Mouse (Mus musculus): ENCODE data around the gene Olfr1371.

The Olfr1371 gene

DNA sequence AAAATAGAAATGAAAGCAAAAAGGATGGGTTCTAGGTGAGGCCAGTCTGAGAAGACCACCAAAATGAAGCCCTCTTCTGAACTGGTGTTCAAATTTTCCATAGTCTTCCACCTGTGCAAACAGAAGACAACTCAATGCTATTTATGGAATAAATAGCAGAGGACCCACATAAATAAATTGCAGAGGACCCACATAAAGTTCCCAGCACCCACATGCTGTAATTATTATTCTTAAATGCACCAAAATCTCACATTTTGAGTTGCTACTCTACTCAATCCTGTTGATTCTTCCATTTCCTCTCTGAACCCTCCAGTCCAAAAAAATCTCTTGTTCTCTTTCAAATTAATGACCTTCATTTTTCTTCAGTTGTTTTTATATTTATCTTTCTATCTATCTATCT, at the start of gene Olfr1371:
Gene Olfr1371 (minus strand): TSS at position 101 of the 400 bp plus-strand sequence.
- DNase-seq (ENCODE audit: low spot score in 2 of 2): no peak

DNA sequence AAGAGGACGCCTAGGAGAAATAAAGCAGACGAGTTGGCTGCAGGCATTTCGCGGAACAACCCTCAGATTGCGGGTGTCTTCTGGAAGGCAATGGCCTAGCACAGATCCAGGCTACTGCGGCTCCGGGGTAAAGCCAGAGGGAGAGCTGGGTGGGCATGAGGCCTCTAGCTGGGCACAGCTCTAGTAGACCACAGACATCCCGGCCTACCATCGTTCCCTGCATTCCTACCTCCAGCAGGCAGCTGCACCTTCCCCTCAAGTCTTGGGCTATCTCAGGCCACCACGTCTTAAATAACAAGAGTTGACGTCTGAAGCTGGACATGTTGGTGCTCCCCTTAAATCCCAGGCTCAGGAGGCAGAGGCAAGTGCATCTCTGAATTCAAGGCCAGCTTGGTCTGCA, 48.6 kb upstream of the Olfr1371 start:
- DNase-seq (ENCODE audit: low spot score in 2 of 2): no peak

DNA sequence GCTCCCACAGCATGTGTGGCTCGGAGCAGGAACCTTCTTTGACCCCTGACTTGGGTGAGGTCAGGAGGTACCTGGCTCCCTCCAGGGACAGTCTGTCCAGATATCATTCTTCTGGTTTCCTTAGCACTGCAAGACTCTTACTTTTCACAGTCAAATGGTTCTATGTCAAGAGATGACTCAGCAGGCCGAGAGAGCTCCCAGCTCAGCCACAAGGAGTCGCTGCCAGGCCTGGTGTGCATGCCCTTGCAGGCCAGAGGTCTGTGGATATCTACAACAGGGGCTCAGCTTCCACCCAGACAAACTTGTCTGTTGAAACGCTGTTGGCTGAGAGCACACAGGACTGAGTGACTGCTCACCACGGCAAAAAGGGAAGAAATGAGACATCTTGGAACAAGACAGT, 48.1 kb upstream of the Olfr1371 start:
- no peak for DNase-seq (ENCODE audit: low spot score in 2 of 2)

DNA sequence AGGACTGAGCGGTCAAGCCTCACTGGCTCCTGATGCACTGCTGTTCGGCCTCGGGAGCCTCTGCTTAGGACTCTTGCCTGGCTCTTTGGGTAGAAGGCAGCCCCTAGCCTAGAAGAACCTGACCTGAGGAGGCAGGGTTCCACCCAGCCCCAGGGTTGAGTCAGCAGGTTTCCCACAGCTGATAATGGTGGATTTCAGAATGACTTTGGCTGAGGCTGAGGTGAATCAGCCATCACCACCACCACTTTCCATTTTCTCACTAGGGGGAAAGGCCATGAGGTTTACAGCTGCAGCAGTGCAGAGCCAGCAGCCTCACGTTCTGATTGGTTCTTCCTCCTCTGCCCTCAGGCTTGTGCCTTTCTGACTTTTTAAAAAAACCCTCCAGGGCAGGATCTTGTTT, 47.1 kb upstream of the Olfr1371 start:
- no peak for DNase-seq (ENCODE audit: low spot score in 2 of 2)

DNA sequence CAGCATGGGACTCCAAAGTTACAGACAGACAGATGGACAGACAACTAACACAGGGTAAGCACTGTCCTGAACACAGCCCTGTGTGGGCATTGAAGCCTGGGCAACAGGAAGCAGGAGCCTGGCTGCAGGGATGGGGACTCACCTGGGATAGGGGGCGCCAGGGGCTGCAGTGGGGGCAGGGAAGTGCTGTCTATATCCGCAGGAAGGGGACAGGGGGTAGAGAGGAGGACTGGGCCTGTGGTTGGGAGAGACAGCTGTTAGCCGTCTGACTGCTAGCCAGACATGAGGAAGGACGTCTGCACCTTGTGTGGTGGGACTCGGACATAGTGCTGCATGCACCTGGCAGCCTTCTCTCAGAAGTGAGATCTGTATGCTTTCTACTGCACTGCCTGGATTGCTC, 44.9 kb upstream of the Olfr1371 start:
- DNase-seq (ENCODE audit: low spot score in 2 of 2): no peak

DNA sequence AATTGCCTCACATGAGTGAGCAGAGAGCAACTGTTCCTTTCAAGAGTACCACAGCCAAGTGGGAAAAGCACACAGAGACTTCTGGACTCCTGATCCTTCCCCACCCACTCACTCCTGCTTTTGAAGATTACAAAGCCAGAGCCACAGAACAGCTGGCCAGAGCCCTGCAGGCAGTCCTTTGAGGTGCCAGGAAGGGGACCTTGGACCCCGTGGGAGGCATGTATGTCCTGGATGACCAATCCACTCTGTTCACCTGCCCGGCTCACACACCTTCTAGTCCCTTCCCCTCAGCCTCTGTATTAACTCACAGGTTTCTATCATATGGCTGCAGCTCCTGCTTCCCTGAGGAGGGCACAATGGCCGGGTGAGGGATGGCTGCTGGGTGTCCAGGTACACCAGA, 43.6 kb upstream of the Olfr1371 start:
- DNase-seq (ENCODE audit: low spot score in 2 of 2): no peak

DNA sequence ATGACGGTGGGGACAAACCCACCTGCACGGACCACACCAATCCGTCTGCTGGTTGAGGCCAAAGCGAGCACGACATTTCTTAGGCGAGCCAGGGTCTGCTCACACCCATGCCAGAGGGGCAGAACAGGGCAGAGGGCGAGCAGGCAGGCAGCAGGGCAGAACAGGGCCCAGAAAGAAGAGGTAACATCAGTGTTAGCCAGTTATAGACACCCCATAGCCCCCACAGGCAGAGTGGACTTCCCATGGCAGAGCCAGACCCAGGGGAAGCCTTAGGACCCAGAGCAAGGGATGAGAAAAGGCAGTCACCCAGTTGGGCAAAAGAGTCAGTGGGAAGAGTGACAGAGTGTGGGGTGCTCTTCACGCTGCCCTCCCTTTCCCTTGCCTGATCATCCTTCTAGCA, 41.3 kb upstream of the Olfr1371 start:
- no peak for DNase-seq (ENCODE audit: low spot score in 2 of 2)

DNA sequence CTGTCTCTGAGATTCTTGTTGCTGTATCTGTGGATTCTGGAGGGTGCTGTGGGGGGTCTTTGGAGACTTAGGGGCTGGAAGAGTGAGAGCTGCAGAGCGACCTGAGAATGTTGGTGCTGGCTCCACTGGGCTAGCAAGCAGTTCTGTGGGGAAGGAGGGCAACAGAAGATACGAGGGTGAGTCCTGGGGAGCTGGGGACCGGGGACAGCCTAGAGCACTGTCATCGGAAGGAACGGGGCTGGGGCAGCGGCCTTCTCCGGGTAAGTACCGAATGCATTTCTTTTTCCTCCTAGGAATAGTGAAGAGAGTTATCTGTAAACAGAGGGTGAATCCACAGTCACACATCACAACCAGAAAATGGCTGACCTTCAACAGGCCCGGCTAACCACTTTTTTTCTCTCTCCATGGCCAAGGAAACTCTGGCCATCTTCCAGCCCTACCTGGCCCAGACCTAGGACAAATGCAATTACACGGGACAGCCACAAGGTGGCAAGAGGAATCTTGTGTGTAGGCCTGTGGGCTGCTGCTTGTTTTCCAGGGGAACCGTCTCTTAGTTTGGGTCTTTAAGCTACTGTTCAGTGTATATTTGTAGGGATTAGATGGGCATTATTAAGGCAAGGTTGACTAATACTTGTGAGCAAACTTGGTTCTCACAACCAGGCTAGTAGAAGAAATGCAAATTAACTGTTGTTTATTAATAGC, 40.0 kb upstream of the Olfr1371 start:
- DNase-seq (ENCODE audit: low spot score in 2 of 2): peak in 1 of 2 experiments; percentile 50

DNA sequence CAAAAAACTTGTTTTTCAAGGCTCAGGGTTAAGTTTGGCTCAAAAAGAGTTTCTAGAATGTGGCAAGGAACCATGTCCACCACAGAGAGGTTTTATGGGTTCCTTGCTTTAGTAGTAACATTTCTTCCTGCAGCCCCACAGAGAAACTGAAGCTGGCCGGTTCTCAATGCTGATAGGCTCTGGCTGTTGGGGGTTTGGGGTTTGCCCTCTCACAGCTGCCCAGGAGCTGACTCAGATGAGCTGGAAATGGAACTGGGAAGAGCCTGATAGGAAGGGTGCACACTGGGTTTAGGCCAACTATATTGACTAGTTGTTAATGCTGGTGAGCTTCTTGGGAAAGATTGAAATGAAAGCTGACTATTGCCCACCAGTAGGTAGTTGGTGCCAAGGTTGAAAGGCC, 38.9 kb upstream of the Olfr1371 start:
- DNase-seq (ENCODE audit: low spot score in 2 of 2): no peak

DNA sequence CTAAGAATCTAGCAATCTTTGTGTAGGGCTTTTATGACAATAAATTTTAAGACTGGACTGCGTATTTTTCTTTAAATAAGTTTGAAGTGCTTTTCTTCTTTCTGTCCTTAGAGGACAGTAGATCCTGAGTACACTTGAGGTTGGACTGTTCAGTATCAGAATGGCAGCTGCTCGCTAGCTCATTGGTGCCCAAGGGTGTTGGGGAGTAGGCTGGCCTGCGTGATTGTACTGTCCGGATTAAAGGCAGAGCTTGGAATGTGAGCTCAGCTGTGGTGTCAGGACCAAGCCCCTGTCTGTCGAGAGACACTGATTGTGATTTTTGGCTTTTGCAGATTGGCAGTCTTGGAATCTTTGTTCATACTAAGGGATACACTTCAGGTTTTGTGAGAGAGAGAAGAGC, 38.0 kb upstream of the Olfr1371 start:
- DNase-seq (ENCODE audit: low spot score in 2 of 2): no peak

DNA sequence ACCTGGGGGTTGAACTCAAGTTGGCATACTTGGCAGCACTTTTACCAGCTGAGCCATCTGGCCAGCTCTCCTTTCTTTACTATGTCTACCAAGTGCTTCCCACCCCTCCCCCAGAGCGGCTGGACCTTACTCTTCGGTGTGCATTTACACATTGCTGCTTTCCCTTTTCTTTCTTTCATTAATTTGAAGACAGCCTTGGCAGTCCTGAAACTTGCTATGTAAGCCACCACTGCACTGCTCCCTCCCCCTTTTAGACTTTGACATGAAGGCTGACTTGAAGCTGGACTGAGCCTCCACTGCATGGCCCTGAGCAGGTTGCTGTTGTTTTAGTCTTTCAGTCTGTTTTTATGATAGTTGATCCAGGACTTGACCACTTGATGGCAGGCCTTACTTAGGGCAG, 35.7 kb upstream of the Olfr1371 start:
- no peak for DNase-seq (ENCODE audit: low spot score in 2 of 2)

DNA sequence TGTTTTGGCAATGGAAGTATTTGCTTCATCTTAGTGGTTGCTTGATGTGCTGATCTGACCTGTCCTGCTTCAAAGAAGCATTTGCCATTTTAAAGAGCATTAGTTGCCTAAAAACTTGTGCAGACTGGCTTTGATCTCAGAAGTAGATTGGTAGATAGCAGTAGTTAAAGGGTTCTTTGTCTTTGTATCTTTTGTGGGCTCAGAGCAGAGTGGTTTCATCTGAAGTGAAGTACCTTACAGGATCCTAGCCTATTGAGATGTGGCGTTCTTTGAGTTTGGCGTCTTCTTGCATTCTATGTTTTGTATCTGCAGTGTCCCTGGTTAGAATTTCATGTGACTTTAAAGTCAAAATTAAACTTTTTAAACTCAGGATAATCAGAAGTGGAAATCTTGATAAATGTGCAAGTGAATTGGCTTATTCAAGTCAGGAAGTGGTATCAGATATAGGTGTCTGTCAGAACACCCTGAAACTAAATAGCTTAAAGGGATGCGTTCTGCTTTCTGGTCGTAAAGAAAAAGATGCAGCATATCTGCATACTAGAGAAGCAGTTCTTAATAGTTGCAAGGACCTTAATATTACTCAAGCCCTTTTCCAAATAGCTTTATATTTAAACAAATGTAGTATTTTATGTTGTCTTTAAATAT, 27.2 kb upstream of the Olfr1371 start:
- no peak for DNase-seq (ENCODE audit: low spot score in 2 of 2)

DNA sequence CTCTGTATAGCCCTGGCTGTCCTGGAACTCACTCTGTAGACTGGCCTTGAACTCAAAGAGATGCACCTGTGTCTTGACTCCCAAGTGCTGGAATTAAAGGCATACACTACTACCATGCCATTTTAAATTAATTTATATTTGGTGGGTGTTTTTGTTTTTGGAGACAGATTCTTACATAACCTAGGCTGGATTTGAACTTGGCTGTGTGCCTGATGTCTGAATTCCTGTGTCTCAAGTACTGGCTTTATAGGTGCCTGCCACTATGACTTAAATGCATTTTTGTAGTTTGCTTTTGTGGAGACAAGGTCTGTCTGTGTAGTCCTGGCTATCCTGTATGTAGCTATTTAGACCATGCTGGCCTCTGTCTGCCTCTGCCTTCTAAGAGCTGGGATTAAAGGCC, 20.7 kb upstream of the Olfr1371 start:
- DNase-seq (ENCODE audit: low spot score in 2 of 2): no peak

DNA sequence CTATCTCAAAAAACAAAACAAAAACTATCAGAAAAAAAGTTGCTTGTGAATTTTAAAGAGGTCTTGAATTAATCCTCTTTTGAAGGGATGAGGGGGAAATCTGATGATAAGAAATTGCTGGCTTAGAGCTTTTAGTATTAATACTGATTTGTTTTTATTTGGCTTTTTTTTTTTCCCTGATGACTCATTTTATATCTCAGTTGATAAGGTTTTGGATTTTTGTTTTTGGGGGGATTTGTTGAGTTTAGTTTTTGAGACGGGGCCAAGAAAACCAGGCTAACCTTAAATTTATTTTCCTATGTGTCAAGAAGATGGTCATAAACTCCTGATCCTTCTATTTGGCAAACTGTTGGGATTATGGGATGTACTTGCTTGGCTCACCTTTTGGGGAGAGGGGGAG, 20.1 kb upstream of the Olfr1371 start:
- DNase-seq (ENCODE audit: low spot score in 2 of 2): no peak

DNA sequence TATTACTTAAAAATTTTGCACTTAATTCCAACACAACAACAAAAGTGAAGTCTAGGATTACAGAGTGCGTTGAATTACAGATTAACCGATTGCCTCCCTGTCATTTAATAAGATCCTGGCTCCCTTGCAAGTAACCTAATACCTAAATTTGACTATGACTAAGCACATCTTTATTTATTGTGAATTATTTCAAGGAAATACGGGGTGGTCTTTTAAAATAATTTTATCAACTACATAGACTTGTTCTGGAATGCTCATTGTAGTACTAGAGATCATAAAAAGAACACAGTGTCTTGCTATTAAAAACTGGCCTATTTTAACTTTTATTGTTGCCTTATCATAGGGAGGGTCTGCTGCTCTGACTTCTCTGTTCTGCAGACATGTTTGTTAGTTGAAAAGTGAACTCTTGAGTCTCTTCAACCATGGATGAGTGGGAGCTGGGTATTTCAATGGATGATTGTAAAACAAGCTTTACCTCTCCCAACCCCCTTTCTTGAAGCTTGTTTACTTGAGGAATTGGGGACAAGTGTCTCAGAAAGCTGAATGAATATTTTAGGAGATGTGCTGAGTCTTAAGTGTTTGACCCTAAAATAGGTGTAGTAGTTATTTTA, 19.4 kb upstream of the Olfr1371 start:
- no peak for DNase-seq (ENCODE audit: low spot score in 2 of 2)

DNA sequence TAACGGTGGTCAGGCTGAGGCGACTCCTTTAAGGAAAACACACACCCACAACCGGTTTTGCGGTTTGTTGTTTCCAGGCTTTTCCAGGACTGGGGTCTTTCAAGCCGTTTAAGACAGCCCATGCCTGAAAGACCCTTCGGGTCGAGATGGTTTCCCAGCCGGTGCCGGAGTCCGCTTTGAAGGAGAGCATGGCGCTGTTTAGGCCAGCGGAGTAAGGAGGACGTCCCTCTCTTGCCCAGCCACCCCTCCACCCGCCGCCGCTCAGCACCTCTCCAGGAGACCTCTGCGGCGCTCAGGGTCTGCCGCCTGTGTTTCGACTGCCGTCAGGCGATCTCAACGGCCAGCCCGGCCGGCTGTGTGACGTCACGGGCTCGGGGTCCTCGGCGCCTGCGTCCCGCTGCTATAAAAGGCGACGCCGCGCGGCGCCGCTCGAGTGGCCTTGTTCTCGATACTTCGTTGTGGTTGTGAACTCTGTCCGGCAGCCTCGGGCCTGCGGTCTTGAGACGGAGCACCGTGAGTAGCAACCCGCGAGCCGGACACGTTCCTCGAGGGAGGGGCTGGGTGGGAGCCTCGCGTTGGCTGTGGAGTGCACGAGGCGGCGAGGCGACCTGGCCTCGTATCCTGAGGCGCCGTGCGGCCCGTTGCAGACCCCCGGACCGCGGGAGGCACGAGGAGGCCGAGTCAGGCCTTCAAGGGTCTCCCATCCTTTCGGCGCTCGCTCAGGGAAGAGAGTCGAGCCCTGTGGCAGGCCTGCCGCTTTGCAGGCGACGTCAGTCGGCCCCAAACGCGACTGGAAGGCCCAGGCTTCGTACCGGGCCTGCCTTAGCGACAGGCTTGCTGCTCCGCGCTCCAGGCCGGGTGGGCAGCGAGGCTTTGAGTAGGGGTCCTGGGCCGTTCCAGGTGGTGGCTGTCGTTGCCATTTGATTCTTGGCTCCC, 18.1 kb upstream of the Olfr1371 start, which contains the start of gene Skp1a:
Gene Skp1a (plus strand): TSS at position 390 of the 936 bp plus-strand sequence.
- DNase-seq (ENCODE audit: low spot score in 2 of 2): peak; percentile 85 to 93

DNA sequence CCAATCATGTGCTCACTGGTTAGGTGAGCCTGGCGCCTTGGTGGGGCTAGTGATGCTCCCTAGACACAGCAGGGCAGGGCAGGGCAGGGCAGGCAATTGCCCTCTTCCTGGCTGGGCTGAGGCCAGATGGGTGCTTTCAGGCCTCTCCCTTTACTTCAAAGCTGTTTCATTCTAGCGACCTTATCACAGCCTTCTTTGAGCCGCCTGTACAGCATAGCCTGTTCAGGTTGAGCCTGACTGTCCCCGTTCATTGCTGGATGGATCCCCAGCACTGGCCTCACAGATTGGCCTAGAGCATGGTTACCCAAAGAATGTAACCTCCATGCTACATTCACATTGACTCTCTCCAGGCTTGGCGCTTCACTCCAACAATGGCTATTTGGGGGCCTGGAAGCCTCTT, 16.9 kb upstream of the Olfr1371 start:
- no peak for DNase-seq (ENCODE audit: low spot score in 2 of 2)

DNA sequence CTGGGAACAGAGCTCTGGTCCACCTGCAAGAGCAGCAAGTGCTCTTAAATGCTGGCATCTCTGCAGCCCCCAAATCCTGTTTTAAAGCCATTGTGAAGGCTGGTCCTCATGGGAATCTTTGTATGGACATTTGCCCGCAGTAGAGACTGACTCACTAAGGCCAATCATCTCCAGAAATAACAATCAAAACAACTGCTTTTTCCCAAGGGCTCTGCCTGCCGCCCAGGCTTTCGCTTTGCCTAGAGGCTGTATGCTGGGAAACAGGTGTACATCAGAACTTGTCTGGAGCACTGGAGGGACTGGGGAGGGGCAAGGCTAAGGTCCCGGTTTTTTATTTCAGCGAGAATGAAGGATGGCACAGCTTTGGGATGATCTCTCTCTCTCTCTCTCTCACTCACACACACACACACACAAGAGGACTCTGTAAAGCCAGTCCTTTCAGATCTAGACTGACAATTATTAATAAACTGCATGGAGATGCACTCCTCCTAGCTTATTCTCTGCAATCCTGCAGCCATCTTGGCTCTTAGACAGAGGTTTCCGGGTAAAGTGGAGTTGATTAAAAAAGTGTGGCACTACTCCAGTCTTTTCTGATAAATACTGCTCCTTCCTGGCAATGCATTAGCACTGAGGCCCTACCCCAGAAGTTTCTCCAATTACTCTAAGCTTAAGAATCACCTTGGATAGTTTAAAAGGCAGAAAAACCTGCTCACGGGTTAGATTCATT, 15.1 kb upstream of the Olfr1371 start:
- no peak for DNase-seq (ENCODE audit: low spot score in 2 of 2)

DNA sequence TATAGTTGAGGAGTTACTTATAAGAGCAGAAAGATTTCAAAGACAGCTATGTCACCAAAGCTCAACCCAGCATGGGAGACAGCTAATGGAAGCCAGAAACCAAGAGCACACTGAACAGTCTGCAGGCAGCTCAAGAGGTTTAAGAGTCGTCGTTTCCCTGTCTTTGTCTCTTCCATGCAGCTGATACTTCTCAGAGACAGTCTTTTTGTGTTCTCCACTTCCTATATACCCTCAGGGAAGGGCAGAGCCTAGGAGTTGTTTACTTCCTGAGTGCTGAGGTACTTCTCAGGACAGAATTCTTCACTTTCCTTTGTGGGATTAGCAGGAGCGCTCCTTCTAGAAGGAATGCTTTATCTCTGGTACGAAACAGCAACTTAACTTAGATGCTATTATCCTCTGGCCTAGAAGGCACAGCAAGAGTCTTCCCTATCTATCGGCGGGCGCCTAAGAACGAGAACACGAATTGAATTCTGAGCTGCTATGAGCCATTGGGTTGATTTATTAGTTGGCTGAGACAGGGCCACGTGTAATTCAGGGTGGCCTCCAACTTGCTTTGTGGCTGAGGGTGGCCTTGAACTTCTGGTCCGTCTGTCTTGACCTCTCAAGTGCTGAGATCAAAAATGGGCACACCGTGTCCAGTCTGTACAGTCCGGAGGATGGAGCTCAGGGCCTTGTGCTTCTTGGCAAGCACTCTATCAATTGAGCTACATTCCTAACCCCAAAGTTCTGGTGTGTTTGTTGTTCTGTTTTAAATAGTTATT, 13.9 kb upstream of the Olfr1371 start:
- DNase-seq (ENCODE audit: low spot score in 2 of 2): no peak

DNA sequence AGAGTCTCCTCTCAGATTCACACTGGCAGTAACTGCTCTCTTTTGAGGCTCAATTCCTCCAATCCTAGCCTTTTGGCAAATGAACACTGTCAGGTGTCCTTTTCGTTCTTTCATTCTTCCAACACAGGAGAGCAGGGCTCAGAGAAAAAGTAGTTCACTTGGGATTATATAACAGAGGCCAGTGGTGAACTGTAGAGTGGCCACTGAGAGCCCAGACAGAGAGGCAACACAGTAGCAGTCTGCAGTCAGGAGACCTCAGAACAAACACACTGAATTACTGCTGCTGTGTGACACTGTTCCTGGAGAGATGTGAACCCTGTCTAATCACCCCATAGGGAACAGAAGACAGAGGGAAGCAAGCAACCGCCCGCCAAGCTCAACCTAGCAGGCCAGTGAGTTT, 13.3 kb upstream of the Olfr1371 start:
- DNase-seq (ENCODE audit: low spot score in 2 of 2): no peak
